Mouse (Mus musculus): ENCODE measurements at regions not wholly inside any gene's neighbourhood (a gene's known extent, or its start where the extent isn't known, plus 50 kb on each side); places are given as distances from the start of the nearest gene placed in this dataset.
"Not testable (repeated sequence)": the region's sequence is repeated elsewhere in the genome, so short reads cannot be mapped to it uniquely, and the experiment has no call there.

GRCm38 (mm10) chr10:117499864-117500453 is 120.1 kb upstream of the Cpsf6 start:
- DNase-seq (ENCODE audit: low read depth, low spot score) = no peak

GRCm38 (mm10) chr10:117499177-117499863 is 119.5 kb upstream of the Cpsf6 start:
- DNase-seq (ENCODE audit: low read depth, low spot score) = no peak

- no peak for DNase-seq (ENCODE audit: low read depth, low spot score)
Measured at GRCm38 (mm10) chr10:117498497-117498896, 118.7 kb upstream of the Cpsf6 start.

- DNase-seq (ENCODE audit: low read depth, low spot score) = no peak
Measured at GRCm38 (mm10) chr10:117497565-117498256, 117.9 kb upstream of the Cpsf6 start.

- not testable (repeated sequence) for DNase-seq (ENCODE audit: low read depth, low spot score)
Measured at GRCm38 (mm10) chr10:117497082-117497481, 117.3 kb upstream of the Cpsf6 start.

- peak; percentile 23 for DNase-seq (ENCODE audit: low read depth, low spot score)
Measured at GRCm38 (mm10) chr10:117496064-117497011, 116.5 kb upstream of the Cpsf6 start.

- no peak for DNase-seq (ENCODE audit: low read depth, low spot score)
Measured at GRCm38 (mm10) chr10:117494171-117494701, 114.4 kb upstream of the Cpsf6 start.

- DNase-seq (ENCODE audit: low read depth, low spot score) = no peak
Measured at GRCm38 (mm10) chr10:117493824-117494121, 114.0 kb upstream of the Cpsf6 start.

- DNase-seq (ENCODE audit: low read depth, low spot score) = no peak
Measured at GRCm38 (mm10) chr10:117493091-117493823, 113.4 kb upstream of the Cpsf6 start.

GRCm38 (mm10) chr10:117492391-117492990 is 112.7 kb upstream of the Cpsf6 start:
- no peak for DNase-seq (ENCODE audit: low read depth, low spot score)

- DNase-seq (ENCODE audit: low read depth, low spot score) = no peak
Measured at GRCm38 (mm10) chr10:117491711-117492110, 111.9 kb upstream of the Cpsf6 start.

- no peak for DNase-seq (ENCODE audit: low read depth, low spot score)
Measured at GRCm38 (mm10) chr10:117490851-117491595, 111.2 kb upstream of the Cpsf6 start.

- DNase-seq (ENCODE audit: low read depth, low spot score) = no peak
Measured at GRCm38 (mm10) chr10:117483091-117483600, 103.3 kb upstream of the Cpsf6 start.

- no peak for DNase-seq (ENCODE audit: low read depth, low spot score)
Measured at GRCm38 (mm10) chr10:117482361-117482760, 102.5 kb upstream of the Cpsf6 start.

- no peak for DNase-seq (ENCODE audit: low read depth, low spot score)
Measured at GRCm38 (mm10) chr10:117481341-117481990, 101.7 kb upstream of the Cpsf6 start.

GRCm38 (mm10) chr10:117480456-117480850 is 100.6 kb upstream of the Cpsf6 start:
- DNase-seq (ENCODE audit: low read depth, low spot score) = no peak

- DNase-seq (ENCODE audit: low read depth, low spot score) = no peak
Measured at GRCm38 (mm10) chr10:117479721-117480455, 100.1 kb upstream of the Cpsf6 start.

- no peak for DNase-seq (ENCODE audit: low read depth, low spot score)
Measured at GRCm38 (mm10) chr10:117478931-117479280, 99.1 kb upstream of the Cpsf6 start.

Measured in mesoderm, embryonic 11.5 days (tissue).